Comparison of ENCODE assay signal across 15 mouse cellular contexts in genomic region chr11:114780076-114780475, GRCm38 (mm10). TPM values are rescaled to one million over a fixed set of nuclear protein-coding genes. Genes with fewer than 3 reads are reported as not detected.
DNase-seq lines count a peak whose midpoint lies in the region; TF ChIP-seq lines count a peak whose summit lies in the region.
"Had no signal": no experiment of that assay in that cellular context is flagged by ENCODE, and none has a peak within 500 bp of the region (broad histone marks: within the 10 kb centered on the region; RNA-seq: fewer than 3 reads in every experiment).

No protein-coding gene starts in this region.

- DNase-seq in adrenal gland, postnatal 14 days: peak; percentile 31
- DNase-seq in adrenal gland, postnatal 10 days: no peak
- DNase-seq in kidney, adult 11 months: peak; percentile 19
- DNase-seq in kidney, adult 18-20 months: no peak
- DNase-seq in brain, embryonic 14.5 days (ENCODE audit: low read depth): peak; percentile 36
- peak; percentile 53 to 65 for DNase-seq in kidney, postnatal 25 days
- DNase-seq in layer of hippocampus, postnatal 36 days: no peak
- DNase-seq in cerebellum, postnatal 25 days: no peak
- DNase-seq: cerebellum, adult 11-12 months had no signal

- TF ChIP-seq CTCF in brain, embryonic 14.5 days (IDR thresholded peaks at IDR 0.05; ENCODE audit: borderline replicate concordance, extremely low read depth, insufficient read depth, insufficient read length): no peak

- no peak for TF ChIP-seq POLR2A in brain, embryonic 14.5 days (IDR thresholded peaks at IDR 0.05; ENCODE audit: borderline replicate concordance, extremely low read depth, insufficient read depth, insufficient read length, poor library complexity, severe bottlenecking)

RNA-seq across cellular contexts. Expression of gene Kif19a, which starts 14.9 kb away (rescaled TPM):
- 0.41 and 0.56 TPM in 2 replicates for total RNA-seq in adrenal gland, postnatal 14 days (2021)
- 1 to 10 TPM in 1 of 2 experiments, under 1 TPM in 1; 0.67 to 1.1 TPM for total RNA-seq in adrenal gland, postnatal 10 days (2021)
- 0.76 and 0.97 TPM in 2 replicates for polyA plus RNA-seq in brain, embryonic 14.5 days (2012; rRNA removed)
- 1 to 10 TPM; 4.0 to 6.1 TPM for total RNA-seq in layer of hippocampus, postnatal 36 days (2021)
- polyA plus RNA-seq: erythroblast, embryonic 14.5 days had no signal

RNA-seq across cellular contexts. Expression of gene Btbd17, which starts 15.7 kb away (rescaled TPM):
- total RNA-seq in adrenal gland, postnatal 14 days (2021): not detected in 2 replicates
- total RNA-seq in adrenal gland, postnatal 10 days (2021): under 1 TPM; 0.21 to 0.33 TPM
- 36.2 and 50.6 TPM in 2 replicates for polyA plus RNA-seq in brain, embryonic 14.5 days (2012; rRNA removed)
- 10 to 100 TPM; 24.1 to 24.6 TPM for total RNA-seq in layer of hippocampus, postnatal 36 days (2021)
- total RNA-seq: monocyte, adult 5-6 weeks had no signal
- polyA plus RNA-seq: erythroblast, embryonic 14.5 days; liver, embryonic 15.5 days had no signal

RNA-seq across cellular contexts. Expression of gene Gpr142, which starts 18.6 kb away (rescaled TPM):
- total RNA-seq in adrenal gland, postnatal 14 days (2021): not detected in 2 replicates
- total RNA-seq in adrenal gland, postnatal 10 days (2021): not detected
- polyA plus RNA-seq in brain, embryonic 14.5 days (2012; rRNA removed): 0.07 and 0.08 TPM in 2 replicates
- total RNA-seq in layer of hippocampus, postnatal 36 days (2021): not detected
- total RNA-seq: layer of hippocampus, postnatal 10 days; monocyte, adult 5-6 weeks had no signal
- polyA plus RNA-seq: erythroblast, embryonic 14.5 days; intestine, embryonic 14.5 days; liver, embryonic 15.5 days; urinary bladder, adult 2 months had no signal

RNA-seq across cellular contexts. Expression of gene Dnaic2, which starts 52.9 kb away (rescaled TPM):
- total RNA-seq in adrenal gland, postnatal 14 days (2021): 0.44 and 0.64 TPM in 2 replicates
- under 1 TPM; 0.55 to 0.57 TPM for total RNA-seq in adrenal gland, postnatal 10 days (2021)
- polyA plus RNA-seq in brain, embryonic 14.5 days (2012; rRNA removed): 2.9 TPM in 2 replicates
- 1 to 10 TPM in 1 of 2 experiments, under 1 TPM in 1; 0.99 to 1.9 TPM for total RNA-seq in layer of hippocampus, postnatal 36 days (2021)
- total RNA-seq: monocyte, adult 5-6 weeks had no signal
- polyA plus RNA-seq: erythroblast, embryonic 14.5 days had no signal

Comparison
In these comparisons a context has a peak if more than half of its experiments do, and no peak if none do; other contexts are left out.
1. DNase-seq: peak in adrenal gland, postnatal 14 days (single experiment), kidney, adult 11 months (single experiment), brain, embryonic 14.5 days (single experiment) and kidney, postnatal 25 days (2 of 2); none in adrenal gland, postnatal 10 days (single experiment), kidney, adult 18-20 months (single experiment), layer of hippocampus, postnatal 36 days (0 of 2) and cerebellum, postnatal 25 days (0 of 2).
2. RNA of gene Btbd17, which starts 15.7 kb away (total RNA-seq): 24.1 to 24.6 TPM in layer of hippocampus, postnatal 36 days; 0.21 to 0.33 TPM in adrenal gland, postnatal 10 days and not detected in adrenal gland, postnatal 14 days; every median in the first group is over 10 times any median in the second.